Mouse (Mus musculus): ENCODE results near the gene Htr3b.
A peak's percentile ranks its signal among the peaks of the same experiment; 100 is the strongest.
"Not testable (repeated sequence)": the region's sequence is repeated elsewhere in the genome, so short reads cannot be mapped to it uniquely, and the experiment has no call there.

Gene Htr3b

GRCm38 (mm10) chr9:48964587-48965040 is at the start of gene Htr3b:
Htr3b (minus strand) TSS chr9:48964990.
- peak; percentile 38 to 60 for DNase-seq (ENCODE audit: low read depth in 2 of 2, low spot score in 2 of 2)

DNA sequence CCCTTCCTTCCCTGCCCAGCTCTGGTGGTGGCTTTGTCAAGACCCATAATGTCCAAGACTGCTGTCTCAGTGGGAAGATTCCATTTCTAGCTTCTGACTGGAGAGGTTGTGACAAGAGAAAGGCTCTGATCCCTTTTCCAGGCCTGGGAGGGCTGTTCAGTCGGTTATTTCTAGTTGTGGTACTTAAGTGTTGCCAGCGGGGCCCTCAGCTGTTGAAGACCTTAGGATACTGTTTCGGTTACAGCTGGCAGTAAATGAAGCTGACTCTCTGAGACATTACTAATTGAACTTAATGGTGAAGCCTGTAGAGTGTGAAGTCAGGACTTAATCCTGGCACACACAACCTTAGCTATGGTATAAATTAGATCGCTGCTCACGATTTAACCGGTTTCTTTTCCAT is 34.5 kb upstream of the Htr3b start:
- DNase-seq (ENCODE audit: low read depth in 2 of 2, low spot score in 2 of 2) = no peak

GRCm38 (mm10) chr9:48995735-48996134 is 30.9 kb upstream of the Htr3b start:
- DNase-seq (ENCODE audit: low read depth in 2 of 2, low spot score in 2 of 2) = no peak

DNA sequence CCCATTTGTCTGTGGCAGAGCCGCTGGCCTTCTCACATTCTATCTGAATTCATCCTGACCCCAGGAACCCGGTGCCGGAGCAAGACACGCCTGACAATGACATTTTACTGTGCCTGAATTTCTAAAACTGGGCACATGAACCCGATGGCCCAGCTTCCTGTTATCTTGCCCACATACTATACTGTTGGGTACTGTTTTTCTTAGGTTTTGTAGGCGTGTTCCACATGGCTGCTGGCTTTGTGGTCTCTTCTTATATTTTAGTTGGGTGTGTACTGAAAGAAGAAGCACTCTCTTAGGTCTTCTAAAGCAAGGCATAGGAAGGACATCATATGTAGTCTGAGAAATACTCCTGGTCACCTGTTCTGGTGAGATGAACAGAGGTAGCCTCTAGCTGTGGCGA is 30.0 kb upstream of the Htr3b start:
- no peak for DNase-seq (ENCODE audit: low read depth in 2 of 2, low spot score in 2 of 2)

DNA sequence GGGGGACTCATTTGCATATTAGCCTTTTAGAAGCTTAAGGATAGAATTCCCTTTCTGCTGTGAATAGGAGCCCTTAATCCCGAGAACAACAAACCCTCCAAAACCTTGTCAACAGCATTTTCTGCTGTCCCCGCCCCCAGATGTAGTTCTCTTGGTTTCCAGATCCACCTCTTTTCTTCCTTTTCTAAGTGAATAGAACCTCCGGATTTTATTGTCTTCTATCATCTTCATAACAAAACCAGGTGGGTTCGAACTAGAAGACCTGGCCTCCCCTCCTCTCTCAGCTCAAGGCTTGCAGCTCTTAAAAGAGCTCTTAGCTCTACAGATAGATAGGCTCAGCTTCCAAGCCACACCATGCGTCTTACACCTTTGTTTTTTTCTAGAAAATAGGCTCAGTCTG is 26.9 kb upstream of the Htr3b start:
- DNase-seq (ENCODE audit: low read depth in 2 of 2, low spot score in 2 of 2) = no peak

DNA sequence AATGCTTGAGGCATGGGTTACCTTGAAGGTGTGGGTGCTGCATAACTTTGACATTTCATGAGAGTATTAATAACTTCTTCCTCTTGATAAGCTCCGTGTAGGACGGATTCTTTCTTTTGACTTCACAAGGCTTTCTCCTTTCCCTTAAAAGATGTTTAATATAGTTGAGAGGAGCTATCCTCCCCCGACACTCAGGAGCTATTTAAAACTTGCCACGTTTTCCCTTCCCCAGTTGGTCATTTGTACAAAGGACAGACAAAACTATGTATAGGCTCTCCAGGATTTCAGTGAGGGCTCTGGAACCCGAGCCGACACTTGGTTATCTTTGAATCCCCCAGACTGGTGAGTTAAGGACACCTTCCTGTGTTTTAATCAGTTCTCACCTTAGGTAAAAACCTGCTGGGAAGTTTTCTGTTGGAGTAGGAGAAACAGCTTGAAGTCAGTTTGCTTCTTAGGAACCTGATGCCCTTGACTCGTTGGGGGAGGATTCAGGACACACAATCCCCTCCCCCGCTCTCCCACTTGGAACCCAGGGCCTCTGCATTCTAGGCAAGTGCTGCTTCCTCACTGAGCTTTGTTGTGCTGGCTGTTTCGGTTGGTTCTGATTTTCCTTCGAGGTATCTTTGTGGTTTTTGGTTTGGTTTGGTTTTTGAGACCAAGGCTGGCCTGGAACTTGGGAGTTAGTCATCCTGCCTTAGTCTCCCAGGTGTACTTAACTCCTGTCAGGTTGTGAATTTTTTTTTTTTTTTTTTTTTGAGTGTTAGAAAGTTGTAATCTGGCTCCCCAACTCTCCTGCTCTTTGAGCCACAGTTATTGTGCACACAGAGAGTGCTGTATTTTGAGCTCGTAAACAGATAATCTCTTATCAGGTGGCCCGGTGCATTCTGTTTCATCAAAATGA is 22.7 kb upstream of the Htr3b start:
- DNase-seq (ENCODE audit: low read depth in 2 of 2, low spot score in 2 of 2) = no peak

DNA sequence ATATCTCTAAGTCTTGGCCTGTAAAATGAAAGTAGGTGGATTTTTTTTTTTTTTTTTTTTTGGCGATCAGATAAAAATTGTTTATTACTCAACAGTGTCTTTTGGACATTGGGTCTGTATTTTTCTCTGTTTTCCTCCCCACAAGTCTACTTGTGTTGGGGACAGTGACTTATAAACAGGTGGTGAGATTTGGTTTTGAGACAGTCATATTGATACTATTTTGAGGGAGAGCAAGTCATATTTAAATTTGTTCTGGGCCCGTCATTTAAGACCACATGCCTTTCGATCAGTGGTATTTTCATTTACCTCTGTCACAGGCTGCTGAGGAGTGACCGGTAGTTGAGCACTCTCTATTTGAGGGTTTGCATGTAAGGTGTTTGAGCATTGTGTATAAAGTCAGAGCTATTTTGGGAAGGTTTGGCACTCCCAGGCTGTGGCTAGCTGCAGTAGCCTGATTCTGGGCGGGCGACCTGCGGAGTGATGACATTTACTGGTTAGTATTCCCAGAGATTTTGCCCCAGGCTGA is 21.9 kb upstream of the Htr3b start:
- no peak for DNase-seq (ENCODE audit: low read depth in 2 of 2, low spot score in 2 of 2)

DNA sequence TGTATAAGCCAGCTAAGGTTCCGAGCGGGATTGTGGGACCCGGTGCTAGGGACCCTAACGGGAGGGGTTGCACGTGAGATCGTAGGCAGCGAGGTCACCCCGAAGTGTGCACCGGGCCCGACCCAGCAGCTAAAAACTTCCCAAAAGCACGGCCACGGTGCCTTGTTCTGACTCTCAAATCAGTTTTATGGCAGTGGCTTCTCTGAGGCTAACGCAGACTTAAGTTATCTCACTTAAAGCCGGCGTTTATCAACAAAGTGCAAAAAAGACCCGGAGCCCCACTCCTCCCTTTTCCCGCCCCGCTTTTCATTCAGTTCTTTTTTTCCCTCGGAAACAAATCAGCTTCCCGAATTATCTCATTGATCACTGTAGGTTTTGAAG is 20.9 kb upstream of the Htr3b start:
- no peak for DNase-seq (ENCODE audit: low read depth in 2 of 2, low spot score in 2 of 2)

GRCm38 (mm10) chr9:48984845-48985707 is 20.3 kb upstream of the Htr3b start, which contains the start of gene Usp28:
Usp28 (plus strand) TSS chr9:48985375.
- peak; percentile 98 to 99 for DNase-seq (ENCODE audit: low read depth in 2 of 2, low spot score in 2 of 2)

DNA sequence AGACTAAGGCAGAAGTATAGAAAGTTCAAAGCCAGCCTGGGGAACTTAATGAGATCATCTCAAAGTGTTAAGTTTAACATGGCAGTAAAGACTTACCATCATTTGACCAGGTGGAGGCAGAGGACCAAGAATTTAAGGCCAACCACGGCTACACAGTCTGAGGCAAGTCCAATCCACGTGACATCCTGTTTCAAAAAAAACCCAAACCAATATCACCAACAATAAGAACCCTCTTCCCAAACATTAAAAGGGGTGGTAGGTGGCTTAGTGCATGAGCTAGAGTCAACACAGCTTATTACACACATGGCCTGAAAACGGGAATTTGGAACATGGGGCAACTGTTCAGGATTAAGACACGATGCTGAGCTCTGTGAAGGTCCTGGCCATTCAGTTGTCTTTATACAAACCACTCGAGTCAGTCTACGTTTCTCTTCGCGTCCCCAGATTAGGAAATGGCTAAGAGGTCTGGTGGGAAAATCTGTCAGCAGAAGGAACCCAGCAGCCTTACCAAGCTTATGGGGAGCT is 19.6 kb upstream of the Htr3b start:
- no peak for DNase-seq (ENCODE audit: low read depth in 2 of 2, low spot score in 2 of 2)

- DNase-seq (ENCODE audit: low read depth in 2 of 2, low spot score in 2 of 2) = not testable (repeated sequence)
Measured at GRCm38 (mm10) chr9:48983801-48984200, 19.0 kb upstream of the Htr3b start.

DNA sequence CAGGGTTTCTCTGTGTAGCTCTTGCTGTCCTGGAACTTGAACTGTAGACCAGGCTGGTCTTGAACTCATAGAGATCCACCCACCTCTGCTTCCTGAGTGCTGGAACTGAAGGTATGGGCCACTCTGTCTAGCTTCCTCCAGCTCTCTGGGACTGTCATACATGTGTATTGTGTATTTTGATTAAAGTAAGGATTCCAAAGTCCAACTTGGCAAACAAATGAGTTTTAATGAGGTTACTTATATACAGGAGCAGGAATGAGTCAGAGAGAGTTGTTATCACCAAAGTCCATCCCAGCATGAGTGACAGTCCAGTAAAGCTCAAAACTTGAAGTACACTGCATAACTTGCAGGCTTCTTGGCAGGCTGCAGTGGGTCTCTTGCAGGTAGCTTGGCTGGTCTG is 17.0 kb upstream of the Htr3b start:
- DNase-seq (ENCODE audit: low read depth in 2 of 2, low spot score in 2 of 2) = no peak

DNA sequence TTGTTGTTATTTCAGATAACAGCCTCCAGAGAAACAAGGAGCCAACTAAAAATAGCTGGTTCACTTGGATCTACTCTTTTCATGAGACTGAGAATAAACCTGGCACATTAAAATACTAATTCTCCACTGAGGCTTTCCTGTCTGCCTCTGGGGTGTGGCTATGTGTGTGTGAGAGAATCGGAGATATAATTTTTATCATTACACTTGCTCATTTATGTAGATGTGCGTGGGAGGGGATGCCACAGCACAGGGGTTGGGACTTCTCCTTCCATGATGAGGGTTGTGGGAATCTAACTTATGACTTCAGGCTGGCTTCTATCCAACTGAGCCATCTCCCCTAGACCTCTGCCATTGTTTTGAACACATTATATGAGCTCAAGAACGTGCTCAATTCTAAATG is 16.0 kb upstream of the Htr3b start:
- no peak for DNase-seq (ENCODE audit: low read depth in 2 of 2, low spot score in 2 of 2)

DNA sequence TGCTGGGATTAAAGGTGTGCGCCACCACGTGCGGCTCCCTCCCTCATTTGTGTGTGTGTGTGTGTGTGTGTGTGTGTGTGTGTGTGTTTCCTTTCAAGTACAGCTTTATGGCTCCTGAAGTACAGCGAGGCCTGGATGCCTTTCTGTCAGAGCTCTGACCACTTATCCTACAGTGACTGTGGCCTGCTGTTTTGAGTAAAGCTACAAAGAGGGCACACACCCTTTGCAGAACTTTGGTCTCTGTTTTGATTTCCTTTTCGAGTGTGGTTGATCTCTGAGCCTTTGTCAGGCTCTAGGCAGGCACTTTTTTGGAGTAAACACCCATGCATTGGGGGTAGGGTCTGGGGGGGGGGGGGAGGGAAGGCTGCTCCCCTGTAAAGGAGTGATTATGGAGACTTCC is 15.6 kb upstream of the Htr3b start:
- DNase-seq (ENCODE audit: low read depth in 2 of 2, low spot score in 2 of 2) = peak in 1 of 2 experiments; percentile 48

- no peak for DNase-seq (ENCODE audit: low read depth in 2 of 2, low spot score in 2 of 2)
Measured at GRCm38 (mm10) chr9:48976661-48977355, 12.0 kb upstream of the Htr3b start.

GRCm38 (mm10) chr9:48972494-48972893 is 7.7 kb upstream of the Htr3b start:
- peak in 1 of 2 experiments; percentile 53 for DNase-seq (ENCODE audit: low read depth in 2 of 2, low spot score in 2 of 2)

GRCm38 (mm10) chr9:48962131-48962530 is 2.7 kb downstream of the Htr3b start:
- no peak for DNase-seq (ENCODE audit: low read depth in 2 of 2, low spot score in 2 of 2)

GRCm38 (mm10) chr9:48961314-48961713 is 3.5 kb downstream of the Htr3b start:
- no peak for DNase-seq (ENCODE audit: low read depth in 2 of 2, low spot score in 2 of 2)

GRCm38 (mm10) chr9:48947565-48947964 is 17.2 kb downstream of the Htr3b start:
- DNase-seq (ENCODE audit: low read depth in 2 of 2, low spot score in 2 of 2) = no peak

GRCm38 (mm10) chr9:48942349-48942748 is 22.4 kb downstream of the Htr3b start:
- no peak for DNase-seq (ENCODE audit: low read depth in 2 of 2, low spot score in 2 of 2)

- no peak for DNase-seq (ENCODE audit: low read depth in 2 of 2, low spot score in 2 of 2)
Measured at GRCm38 (mm10) chr9:48929436-48929835, 35.4 kb downstream of the Htr3b start.

Measured in CD8-positive naive resting alpha-beta T cell, adult 2 months (primary cell).